Mouse (Mus musculus): Measurements from ENCODE around the gene Prr36.

DNA sequence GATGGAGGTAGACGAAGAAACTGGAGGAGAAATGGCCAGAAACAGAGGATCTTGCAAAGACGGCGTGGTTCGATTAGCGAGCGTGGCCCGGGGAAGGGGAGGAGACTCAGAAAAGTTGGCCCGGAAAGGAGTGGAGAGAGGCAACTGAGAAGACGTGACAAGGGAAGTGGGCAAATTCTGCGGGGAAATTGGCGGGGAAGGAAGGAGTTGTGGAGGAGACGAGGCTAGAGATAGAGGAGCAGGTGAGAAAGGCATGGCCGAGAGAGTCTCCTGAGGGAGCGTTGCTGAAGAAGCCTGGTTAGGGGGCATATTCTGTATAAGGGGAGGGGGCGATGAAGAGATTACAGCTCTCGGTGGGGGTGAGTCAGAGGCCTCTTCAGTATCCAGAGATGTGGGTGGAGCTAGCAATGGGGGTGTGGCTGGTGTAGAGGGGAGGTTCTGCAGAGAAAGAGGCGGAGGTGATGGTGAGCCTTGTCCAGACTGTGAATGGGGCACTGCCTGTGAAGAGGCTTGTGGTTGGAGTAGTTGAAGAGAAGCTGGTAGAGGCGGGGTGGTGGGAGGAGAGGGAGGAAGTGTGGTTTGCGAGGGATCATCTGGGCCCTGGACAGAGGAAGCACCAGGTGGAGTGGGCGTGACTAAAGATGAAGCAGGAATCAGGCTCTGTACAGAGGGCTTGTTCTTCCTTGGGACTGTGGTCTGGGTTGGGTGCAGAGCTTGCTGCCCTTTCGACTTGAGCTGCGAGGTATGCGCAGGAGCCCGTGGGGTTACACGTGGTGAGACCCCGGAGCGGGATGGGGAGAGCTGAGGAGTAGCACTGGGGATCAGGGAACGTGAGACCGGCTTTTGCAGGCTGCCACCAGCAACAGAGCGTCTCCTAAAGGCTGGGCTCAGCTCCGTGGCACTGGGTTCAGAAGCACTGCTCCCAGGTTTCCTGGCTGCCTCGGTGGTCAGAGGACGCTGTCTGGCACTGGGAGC, 3.0 kb downstream of the Prr36 start:
- TF ChIP-seq CTCF (IDR thresholded peaks at IDR 0.05; ENCODE audit: borderline replicate concordance, control insufficient read depth, extremely low read depth, insufficient read depth, low read length, poor library complexity) (no peak), POLR2A (IDR thresholded peaks at IDR 0.05; ENCODE audit: control insufficient read depth, extremely low read depth, insufficient read depth, low read length, poor library complexity) (no peak)
